Mouse (Mus musculus) brain, embryonic 14.5 days (tissue): ENCODE measurements at regions not wholly inside any gene's neighbourhood (a gene's known extent, or its start where the extent isn't known, plus 50 kb on each side); places are given as distances from the start of the nearest gene placed in this dataset.

Source experiments
- CTCF ChIP-seq: fragments of 200-500 bp; IDR thresholded peaks from 2 replicates; pipeline ENCODE4 v1.5.1; 2012; ENCODE audit warnings: inconsistent platforms, mild to moderate bottlenecking, moderate library complexity, borderline replicate concordance; ENCODE audit not compliant: insufficient read depth, insufficient read length; ENCODE audit errors: extremely low read depth
- POLR2A ChIP-seq: fragments of 200-500 bp; IDR thresholded peaks from 2 replicates; pipeline ENCODE4 v1.6.1; 2012; ENCODE audit warnings: mild to moderate bottlenecking, inconsistent platforms, borderline replicate concordance; ENCODE audit not compliant: poor library complexity, insufficient read depth, insufficient read length, severe bottlenecking; ENCODE audit errors: extremely low read depth

DNA sequence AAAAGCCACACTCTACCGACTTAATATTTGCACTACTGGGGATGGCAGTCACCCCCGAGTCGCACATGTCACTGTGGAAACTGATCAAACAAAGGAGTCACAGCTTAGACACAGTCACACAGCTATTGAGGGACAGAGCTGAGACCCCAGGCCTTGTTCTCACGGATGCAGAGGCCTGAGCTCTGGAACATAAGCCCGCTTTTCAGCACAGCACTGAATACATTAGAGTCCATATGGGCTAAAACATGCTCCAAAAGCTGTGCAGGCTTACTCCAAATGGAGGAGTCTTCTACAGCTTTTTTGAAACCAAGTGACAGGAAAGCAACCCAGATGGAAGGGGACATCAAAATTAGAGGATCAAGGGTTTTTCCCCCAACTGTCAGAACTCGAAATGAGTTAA lies 69.0 kb upstream of the Slc28a3 start:
- no peak for TF ChIP-seq POLR2A
- no peak for TF ChIP-seq CTCF
